Mouse (Mus musculus) C2C12 (cell line): ENCODE results near the gene Cygb. TPM values are rescaled to one million over a fixed set of nuclear protein-coding genes. Genes with fewer than 3 reads are reported as not detected.

Source experiments
- H3K27me3 ChIP-seq: one replicate; pipeline ENCODE4 v1.6.1; 2011; ENCODE audit not compliant: control insufficient read depth, insufficient read depth, insufficient read length
- H3K36me3 ChIP-seq: one replicate; pipeline ENCODE4 v1.6.1; 2011; ENCODE audit not compliant: control insufficient read depth, insufficient read depth
- H3K4me3 ChIP-seq: one replicate; pipeline ENCODE4 v1.5.1; 2011; ENCODE audit warnings: mild to moderate bottlenecking, control low read depth; ENCODE audit not compliant: poor library complexity, insufficient read depth, severe bottlenecking
- H3K79me2 ChIP-seq: one replicate; pipeline ENCODE4 v1.6.1; 2011; ENCODE audit not compliant: control insufficient read depth, insufficient read depth
- H3K79me3 ChIP-seq: one replicate; pipeline ENCODE4 v1.6.1; 2011; ENCODE audit warnings: low read depth, control low read depth
- H3ac ChIP-seq: one replicate; pipeline ENCODE3; 2011; ENCODE audit warnings: low read depth; ENCODE audit not compliant: control insufficient read depth, insufficient read length
- CEBPB ChIP-seq: IDR thresholded peaks from one replicate; pipeline ENCODE4 v1.6.1; 2011; ENCODE audit warnings: low read depth, mild to moderate bottlenecking, control low read depth, moderate library complexity
- CTCF ChIP-seq: IDR thresholded peaks from one replicate; pipeline ENCODE4 v1.5.1; 2011; ENCODE audit not compliant: control insufficient read depth, insufficient read depth, insufficient read length
- FOSL1 ChIP-seq: IDR thresholded peaks from one replicate; pipeline ENCODE4 v1.8.0; 2011; ENCODE audit warnings: mild to moderate bottlenecking, low read length; ENCODE audit not compliant: poor library complexity, insufficient read depth, severe bottlenecking
- MAX ChIP-seq: IDR thresholded peaks from one replicate; pipeline ENCODE4 v1.6.1; 2011; ENCODE audit warnings: mild to moderate bottlenecking, control low read depth
- MYOD1 ChIP-seq: IDR thresholded peaks from one replicate; pipeline ENCODE4 v1.6.1; 2011; ENCODE audit warnings: low read depth; ENCODE audit not compliant: control insufficient read depth, insufficient read length
- MYOG ChIP-seq: IDR thresholded peaks from one replicate; pipeline ENCODE4 v1.6.1; 2011; ENCODE audit not compliant: control insufficient read depth, insufficient read length; ENCODE audit errors: extremely low read depth
- USF1 ChIP-seq: IDR thresholded peaks from one replicate; pipeline ENCODE4 v1.6.1; 2011; ENCODE audit warnings: low read depth, mild to moderate bottlenecking, control low read depth, moderate library complexity
- polyA plus RNA-seq: library from polyadenylated mRNA; unstranded; fragments of >200 nt; fragmentation: generic; extraction: Trizol; gene quantifications from one replicate; pipeline ENCODE4 v1.2.1, GENCODE M21; 2012; ENCODE audit warnings: missing spikeins

Gene Cygb
- polyA plus RNA-seq, 1 experiment = 0.95 TPM

DNA sequence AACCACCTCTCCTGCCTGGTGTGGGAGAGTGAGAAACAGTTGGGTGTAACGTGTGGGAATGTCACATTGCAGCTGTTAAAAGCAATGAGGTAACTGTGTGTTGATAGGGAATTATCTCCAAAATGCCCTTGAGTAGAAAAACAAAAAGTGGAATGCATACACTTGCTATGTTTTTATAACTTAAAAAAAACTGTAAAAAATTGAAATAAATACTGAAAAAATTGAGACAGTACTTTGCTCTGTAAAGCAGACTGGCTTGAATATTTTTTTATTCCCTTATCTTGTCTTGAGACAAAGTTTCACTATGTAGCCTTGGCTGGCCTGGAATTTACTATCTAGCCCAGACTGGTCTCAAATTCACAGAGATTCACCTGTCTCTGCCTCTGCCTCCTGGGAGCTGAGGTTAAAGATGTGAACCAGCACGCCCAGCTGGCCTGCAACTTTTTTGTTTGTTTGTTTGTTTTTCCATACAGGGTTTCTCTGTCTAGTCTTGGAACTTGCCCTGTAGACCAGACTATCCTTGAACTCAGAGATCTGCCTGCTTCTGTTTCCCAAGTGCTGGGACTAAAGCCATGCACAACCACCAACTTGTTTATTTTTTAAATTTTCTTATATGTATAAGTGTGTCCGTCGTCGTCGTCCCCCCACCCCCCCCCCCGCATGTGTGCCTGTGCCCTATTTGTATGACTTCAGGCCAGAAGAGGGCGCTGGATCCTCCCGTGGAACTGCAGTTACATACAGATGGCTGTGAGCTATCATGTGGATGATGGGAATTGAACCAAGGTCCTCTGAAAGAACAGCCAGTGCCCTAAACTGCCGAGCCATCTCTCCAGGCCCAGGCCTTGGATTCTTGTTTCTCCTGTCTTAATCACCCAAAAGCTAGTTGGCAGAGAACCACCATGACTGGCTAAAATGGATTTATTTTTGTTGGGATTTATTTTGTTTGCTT lies 26.8 kb downstream of the Cygb start:
- no peaks in the 10 kb centered on the region for H3K36me3 ChIP-seq
- peaks cover 17% of the 10 kb centered on the region for H3K79me2 ChIP-seq
- TF ChIP-seq CEBPB (no peak), FOSL1 (no peak), CTCF (peak; percentile 49), MYOD1 (no peak), USF1 (no peak), MAX (no peak), MYOG (no peak)

DNA sequence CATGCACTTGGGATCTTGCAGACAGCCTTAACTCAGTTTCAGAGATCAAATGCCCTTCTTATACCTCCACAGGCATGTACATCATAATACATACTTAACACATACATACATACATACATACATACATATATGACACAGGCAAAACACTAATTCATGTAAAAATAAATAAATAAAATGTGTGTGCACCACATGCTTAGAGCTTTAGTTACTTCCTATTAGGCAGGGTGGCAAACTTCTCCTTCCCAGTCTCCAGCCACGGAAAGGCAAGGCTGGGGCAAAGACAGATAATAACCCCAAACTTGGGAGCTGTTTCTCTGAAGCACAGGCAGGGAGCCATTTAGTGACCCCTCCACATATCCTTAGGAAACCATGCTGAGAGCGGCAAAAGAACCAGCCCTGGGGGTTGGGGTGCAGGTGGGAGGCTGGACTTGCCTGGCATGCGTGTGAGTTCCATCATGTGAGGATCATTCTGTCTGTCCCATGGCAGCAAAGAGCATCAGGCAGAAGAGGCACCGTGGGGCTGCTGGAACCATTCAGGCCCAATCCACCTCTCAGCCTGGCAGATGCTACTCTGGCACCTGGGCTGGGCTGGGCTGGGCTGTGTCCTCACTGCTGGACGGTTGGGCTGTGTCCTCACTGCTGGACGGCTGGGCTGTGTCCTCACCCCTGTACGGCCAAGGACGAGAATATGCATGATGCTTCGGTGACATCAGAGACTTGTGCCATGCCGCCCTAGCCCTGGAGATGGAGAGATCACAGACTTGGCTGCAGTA lies 27.6 kb downstream of the Cygb start, which contains the start of gene Rhbdf2:
Rhbdf2 (minus strand) TSS at position 721 of the 773 bp plus-strand sequence.
- H3K27me3 ChIP-seq = no peaks in the 10 kb centered on the region
- H3K36me3 ChIP-seq = no peaks in the 10 kb centered on the region
- no peak within 1 kb of the TSS for H3K4me3 ChIP-seq
- H3K79me3 ChIP-seq = peaks cover 2% of the 10 kb centered on the region
- H3ac ChIP-seq = no peak within 1 kb of the TSS
- H3K79me2 ChIP-seq = peaks cover 22% of the 10 kb centered on the region
- no peak for TF ChIP-seq MYOG
- no peak for TF ChIP-seq CEBPB
- TF ChIP-seq MAX = no peak
- TF ChIP-seq CTCF = no peak
- TF ChIP-seq MYOD1 = no peak
- no peak for TF ChIP-seq USF1
- no peak for TF ChIP-seq FOSL1

More for the DNA sequence above, 26.8 kb downstream of the Cygb start:
- Histone ChIP-seq H3ac (no peak overlapping the region), H3K79me3 (peaks cover 2% of the 10 kb centered on the region), H3K4me3 (no peak overlapping the region), H3K27me3 (no peaks in the 10 kb centered on the region)

DNA sequence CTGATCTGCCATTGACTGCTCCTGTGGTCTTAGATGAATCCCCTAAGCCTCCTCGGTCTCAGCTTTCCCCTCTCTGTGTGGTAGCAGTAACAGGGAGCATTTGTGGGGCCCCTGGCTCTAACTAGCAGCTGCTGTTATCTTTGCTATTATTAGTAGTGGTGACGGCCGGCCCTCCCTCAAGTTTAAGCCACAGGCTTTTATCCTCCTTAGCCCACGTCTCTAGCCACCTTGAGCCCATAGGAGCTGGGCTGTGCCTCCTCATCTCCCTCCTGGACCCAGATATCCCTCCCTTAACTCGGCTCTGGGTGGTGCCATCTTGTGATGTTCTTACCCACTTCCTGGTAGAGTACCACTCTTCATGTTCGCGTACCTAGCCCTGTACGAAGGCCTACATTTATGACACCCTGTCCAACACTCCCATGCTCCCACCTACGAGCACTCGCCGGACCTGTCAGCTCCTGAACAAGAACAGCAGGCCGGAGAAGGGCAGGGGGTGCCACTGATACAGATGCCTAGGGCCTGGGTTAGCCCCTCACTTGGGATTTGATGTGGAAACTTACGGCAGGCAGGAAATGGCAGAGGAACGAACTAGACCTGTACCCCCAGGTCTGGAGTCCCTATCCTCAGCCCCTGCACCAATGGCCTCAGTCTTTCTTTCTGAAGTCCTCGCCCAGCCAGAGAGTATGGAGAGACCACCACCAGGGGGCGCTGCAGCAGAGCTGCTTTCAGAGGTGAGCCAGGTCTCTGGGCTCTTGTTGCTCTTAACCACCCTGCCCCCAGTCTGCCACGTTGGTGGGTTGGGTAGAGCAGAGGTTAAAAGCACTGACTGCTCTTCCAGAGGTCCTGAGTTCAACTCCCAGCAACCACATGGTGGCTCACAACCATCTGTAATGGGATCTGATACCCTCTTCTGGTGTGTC lies 28.8 kb downstream of the Cygb start:
- H3K4me3 ChIP-seq = no peak overlapping the region

DNA sequence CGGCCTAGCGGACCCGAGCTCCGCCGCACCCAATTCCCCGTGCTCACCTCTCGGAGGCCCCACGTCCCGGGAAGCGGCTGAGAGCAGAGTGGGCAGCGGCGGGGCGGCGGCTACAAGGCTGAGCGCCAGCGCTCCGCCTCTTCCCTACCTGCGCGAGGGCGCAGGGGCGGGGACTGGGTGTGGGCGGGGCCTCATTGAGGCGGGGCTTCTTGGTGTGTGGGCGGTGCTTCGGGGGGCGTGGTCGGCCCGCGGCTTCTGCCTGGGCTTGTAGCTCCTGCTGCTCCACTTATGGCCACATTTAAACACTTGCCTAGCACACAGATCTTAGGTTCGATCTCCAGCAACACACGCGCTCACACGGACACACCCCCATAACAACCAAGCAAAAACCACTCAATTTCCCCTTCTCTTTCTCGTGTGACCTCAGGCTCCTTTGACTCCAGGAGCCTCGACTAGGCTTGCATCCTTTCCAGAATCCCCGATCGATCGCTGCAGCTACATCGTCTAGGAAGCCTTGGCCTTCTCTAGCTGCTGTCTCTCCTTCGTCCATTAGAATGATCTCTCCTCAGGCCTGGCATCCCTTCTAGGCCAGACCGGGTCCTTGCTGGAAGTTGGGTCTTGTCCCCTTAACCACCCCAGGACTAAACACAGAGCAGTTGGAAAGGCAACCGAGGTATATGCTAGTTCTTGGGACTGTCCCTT lies 29.8 kb downstream of the Cygb start:
- TF ChIP-seq USF1 (no peak), MAX (peak; percentile 36)
- Histone ChIP-seq H3K79me3 (peaks cover 5% of the 10 kb centered on the region), H3K79me2 (peaks cover 37% of the 10 kb centered on the region), H3K36me3 (no peaks in the 10 kb centered on the region), H3K27me3 (no peaks in the 10 kb centered on the region), H3K4me3 (peak overlapping the region; percentile 46), H3ac (peak overlapping the region; percentile 68)

More for the DNA sequence above, 28.8 kb downstream of the Cygb start:
- Histone ChIP-seq H3K27me3 (no peaks in the 10 kb centered on the region), H3K36me3 (no peaks in the 10 kb centered on the region), H3K79me3 (peaks cover 2% of the 10 kb centered on the region), H3K79me2 (peaks cover 27% of the 10 kb centered on the region), H3ac (no peak overlapping the region)
- TF ChIP-seq CTCF (peak; percentile 53), CEBPB (no peak), MAX (no peak), MYOG (no peak), FOSL1 (no peak), MYOD1 (no peak), USF1 (no peak)
